Mouse (Mus musculus) spleen, postnatal 4 days (tissue): ENCODE data around the gene Rab36.

ENCODE experiments used
- DNase-seq, 2 experiments: peaks; one replicate each; pipeline ENCODE4 v3.0.0; 2022; ENCODE audit warnings: low spot score in 2 of 2

Gene Rab36

GRCm38 (mm10) chr10:75070281-75070976 is 33.6 kb downstream of the Rab36 start:
- DNase-seq = no peak

- no peak for DNase-seq
Measured at GRCm38 (mm10) chr10:75075665-75076064, 38.8 kb downstream of the Rab36 start.

GRCm38 (mm10) chr10:75078174-75079128 is 41.6 kb downstream of the Rab36 start:
- no peak for DNase-seq

- DNase-seq = no peak
Measured at GRCm38 (mm10) chr10:75085330-75085729, 48.5 kb downstream of the Rab36 start.

- no peak for DNase-seq
Measured at GRCm38 (mm10) chr10:75088471-75088870, 51.6 kb downstream of the Rab36 start.

GRCm38 (mm10) chr10:75091478-75092152 is 54.8 kb downstream of the Rab36 start:
- no peak for DNase-seq

- no peak for DNase-seq
Measured at GRCm38 (mm10) chr10:75093252-75093987, 56.6 kb downstream of the Rab36 start.

- no peak for DNase-seq
Measured at GRCm38 (mm10) chr10:75094338-75094737, 57.5 kb downstream of the Rab36 start.

GRCm38 (mm10) chr10:75095216-75095615 is 58.4 kb downstream of the Rab36 start:
- no peak for DNase-seq

- no peak for DNase-seq
Measured at GRCm38 (mm10) chr10:75098446-75099183, 61.8 kb downstream of the Rab36 start.

GRCm38 (mm10) chr10:75100298-75100697 is 63.4 kb downstream of the Rab36 start:
- no peak for DNase-seq

GRCm38 (mm10) chr10:75103502-75103901 is 66.6 kb downstream of the Rab36 start:
- DNase-seq = no peak
